Mouse (Mus musculus): ENCODE data around the gene Chd4.

The Chd4 gene

GRCm38 (mm10) chr6:125090341-125091085 is 5.3 kb upstream of the Chd4 start:
- DNase-seq (ENCODE audit: low read depth, low spot score): no peak

- no peak for DNase-seq (ENCODE audit: low read depth, low spot score)
These were observed 3.4 kb upstream of the Chd4 start for GRCm38 (mm10) chr6:125092372-125092771.

DNA sequence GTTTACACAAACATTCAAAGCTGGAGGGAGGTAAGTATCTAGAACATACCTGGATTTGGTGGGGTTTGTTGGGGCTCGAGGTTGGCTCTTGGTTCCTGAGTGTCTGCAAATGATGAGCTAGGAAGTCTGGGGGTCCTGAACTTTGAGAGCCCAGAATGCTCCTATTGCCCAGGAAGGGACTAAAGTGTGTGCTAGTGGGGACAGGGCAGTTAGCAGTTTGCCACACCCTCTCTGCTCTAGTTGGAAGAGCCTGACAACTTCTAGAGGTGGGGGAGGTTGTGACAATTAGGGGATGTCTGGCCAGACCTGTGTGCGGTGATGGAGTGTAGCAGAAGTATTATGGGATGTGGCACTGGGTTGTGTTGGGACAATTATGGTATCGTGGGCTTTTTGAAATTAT is 938 bp upstream of the Chd4 start:
- DNase-seq (ENCODE audit: low read depth, low spot score): no peak

GRCm38 (mm10) chr6:125096279-125096596 is 457 bp downstream of the Chd4 start:
- no peak for DNase-seq (ENCODE audit: low read depth, low spot score)

DNA sequence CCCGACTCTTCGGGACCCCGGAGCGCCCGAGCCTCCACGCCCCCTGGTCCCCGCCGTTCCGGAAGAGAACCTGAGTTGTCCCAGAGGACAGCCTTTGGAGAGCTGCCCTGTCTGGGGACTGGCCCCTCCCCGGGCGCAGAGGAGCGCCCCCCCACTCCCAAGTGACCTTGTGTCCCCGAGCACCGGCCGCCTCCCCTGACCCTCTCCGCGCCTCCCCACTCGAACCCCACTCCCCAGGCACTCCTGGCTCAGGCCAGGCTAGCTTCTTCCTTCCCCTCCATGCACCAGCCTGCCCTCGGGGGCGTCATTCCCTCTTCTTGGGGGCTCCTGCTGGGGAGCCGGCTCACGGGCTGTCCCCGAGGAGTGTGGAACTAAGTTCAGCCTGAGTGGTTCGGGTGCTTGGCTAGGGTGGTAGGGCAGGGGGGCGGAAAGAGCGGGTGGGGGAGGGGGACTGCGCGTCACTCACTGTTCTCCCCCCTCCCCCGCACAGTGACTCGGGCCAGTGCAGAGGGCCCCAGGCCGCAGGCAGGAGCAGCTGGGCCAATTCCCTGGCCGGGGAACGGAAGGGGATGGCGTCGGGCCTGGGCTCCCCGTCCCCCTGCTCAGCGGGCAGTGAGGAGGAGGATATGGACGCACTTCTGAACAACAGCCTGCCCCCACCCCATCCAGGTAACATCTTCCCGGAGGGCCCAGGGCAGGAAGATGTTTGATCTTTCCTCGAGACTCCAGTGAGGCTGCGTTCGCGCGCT is 990 bp downstream of the Chd4 start:
- DNase-seq (ENCODE audit: low read depth, low spot score): peak; percentile 54

DNA sequence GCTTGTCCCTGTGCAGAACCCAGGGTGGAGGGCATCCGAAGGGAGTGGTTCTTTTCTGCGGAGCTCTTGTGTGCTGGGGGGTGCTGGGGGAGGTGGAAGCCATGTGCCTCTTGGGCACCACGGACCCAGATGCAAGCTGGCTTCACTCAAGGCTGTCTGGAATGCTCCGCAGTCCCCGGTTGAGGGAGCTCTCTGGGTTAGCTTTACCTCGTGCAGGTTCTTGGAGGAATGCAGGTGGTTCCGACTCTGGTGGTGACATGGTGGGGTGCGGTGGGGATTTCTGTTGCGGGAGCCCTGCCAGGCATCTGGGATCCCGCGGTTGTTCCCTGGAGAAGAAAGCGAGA is 1.5 kb downstream of the Chd4 start:
- DNase-seq (ENCODE audit: low read depth, low spot score): no peak

DNA sequence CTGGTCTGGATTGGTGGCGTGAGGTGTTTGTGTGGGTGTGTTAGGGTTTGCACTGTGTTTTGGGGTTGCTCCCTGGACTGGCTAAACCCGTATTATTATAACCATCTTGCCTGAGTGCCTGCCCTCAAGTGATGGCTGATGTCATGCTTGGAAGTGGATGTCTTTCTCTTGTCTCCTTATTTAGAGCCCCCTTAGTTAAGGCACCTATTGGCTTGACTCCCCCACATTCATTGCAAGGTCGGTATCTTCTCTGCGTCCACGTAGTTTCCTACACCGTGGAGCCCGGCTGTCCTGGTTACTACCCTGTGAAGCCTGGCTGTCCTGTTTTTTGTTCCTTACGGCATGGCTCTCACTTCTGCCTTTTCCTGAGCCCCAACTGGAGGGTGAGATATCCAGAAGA is 2.2 kb downstream of the Chd4 start:
- no peak for DNase-seq (ENCODE audit: low read depth, low spot score)

GRCm38 (mm10) chr6:125098513-125098912 is 2.7 kb downstream of the Chd4 start:
- no peak for DNase-seq (ENCODE audit: low read depth, low spot score)

GRCm38 (mm10) chr6:125099421-125099971 is 3.7 kb downstream of the Chd4 start:
- no peak for DNase-seq (ENCODE audit: low read depth, low spot score)

DNA sequence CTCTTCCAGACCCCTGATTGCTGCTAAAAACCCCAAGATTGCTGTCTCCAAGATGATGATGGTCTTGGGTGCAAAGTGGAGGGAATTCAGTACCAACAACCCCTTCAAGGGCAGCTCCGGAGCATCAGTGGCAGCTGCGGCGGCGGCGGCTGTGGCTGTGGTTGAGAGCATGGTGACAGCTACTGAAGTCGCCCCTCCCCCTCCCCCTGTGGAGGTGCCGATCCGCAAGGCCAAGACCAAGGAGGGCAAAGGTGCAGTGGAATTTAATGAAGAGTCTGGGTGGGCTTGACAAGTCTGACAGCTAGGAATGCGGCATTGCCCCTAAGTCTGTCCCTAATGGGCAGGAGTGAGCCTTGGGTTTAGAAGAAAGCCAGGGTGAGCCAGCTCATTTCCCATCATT is 5.7 kb downstream of the Chd4 start:
- no peak for DNase-seq (ENCODE audit: low read depth, low spot score)

DNA sequence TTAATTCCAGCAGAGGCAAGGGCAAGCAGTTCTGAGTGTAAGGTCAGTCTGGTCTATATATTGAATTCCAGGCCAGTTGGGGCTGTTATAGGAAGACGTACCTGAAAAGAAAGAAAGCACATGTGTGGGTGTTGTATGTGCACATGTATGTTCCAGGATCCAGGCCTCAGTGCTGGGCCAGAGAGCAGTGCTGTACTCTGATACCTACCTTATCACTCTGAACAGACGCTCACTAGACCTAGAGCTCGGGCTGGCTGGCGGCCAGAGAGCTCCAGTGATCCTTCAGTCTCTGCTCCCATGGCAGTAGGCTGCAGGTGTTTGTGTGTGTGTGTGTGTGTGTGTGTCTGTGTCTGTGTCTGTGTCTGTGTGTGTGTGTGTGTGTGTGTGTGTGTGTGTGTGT is 8.4 kb downstream of the Chd4 start:
- no peak for DNase-seq (ENCODE audit: low read depth, low spot score)

GRCm38 (mm10) chr6:125107705-125108104 is 11.9 kb downstream of the Chd4 start:
- no peak for DNase-seq (ENCODE audit: low read depth, low spot score)

DNA sequence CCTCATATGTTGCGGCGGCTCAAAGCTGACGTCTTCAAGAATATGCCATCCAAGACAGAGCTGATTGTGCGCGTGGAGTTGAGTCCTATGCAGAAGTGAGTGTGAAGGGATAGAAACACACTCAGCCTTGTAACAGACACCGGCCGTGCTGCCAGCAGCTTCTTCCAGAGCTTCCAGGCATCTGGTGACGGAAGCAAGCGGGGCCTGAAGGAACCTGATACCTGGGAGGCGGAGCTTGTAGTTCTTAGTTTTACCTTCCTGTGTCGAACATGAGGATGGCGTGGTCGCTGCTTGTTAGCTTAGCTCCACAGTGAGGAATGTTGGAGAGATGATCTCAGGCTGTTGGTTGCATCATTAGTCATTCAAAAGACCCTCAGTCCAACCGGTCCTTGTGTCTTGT is 13.6 kb downstream of the Chd4 start:
- DNase-seq (ENCODE audit: low read depth, low spot score): no peak

GRCm38 (mm10) chr6:125110927-125111326 is 15.1 kb downstream of the Chd4 start:
- peak; percentile 60 for DNase-seq (ENCODE audit: low read depth, low spot score)

GRCm38 (mm10) chr6:125112553-125112952 is 16.8 kb downstream of the Chd4 start:
- DNase-seq (ENCODE audit: low read depth, low spot score): no peak

GRCm38 (mm10) chr6:125119387-125119786 is 23.6 kb downstream of the Chd4 start:
- DNase-seq (ENCODE audit: low read depth, low spot score): no peak

DNA sequence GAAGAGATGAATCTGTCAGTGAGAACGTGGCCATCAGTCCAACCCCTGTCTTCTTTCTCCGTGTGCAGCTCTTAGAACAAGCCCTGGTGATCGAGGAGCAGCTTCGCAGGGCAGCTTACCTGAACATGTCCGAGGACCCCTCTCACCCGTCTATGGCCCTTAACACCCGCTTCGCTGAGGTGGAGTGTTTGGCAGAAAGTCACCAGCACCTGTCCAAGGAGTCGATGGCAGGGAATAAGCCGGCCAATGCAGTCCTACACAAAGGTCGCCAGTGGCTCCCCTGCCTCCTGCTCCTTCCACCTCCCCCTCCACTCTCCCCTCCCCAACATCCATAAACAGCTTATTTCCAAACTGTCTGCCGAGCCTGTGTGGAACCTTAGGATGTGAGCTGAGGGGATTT is 32.9 kb downstream of the Chd4 start:
- no peak for DNase-seq (ENCODE audit: low read depth, low spot score)

GRCm38 (mm10) chr6:125129710-125130402 is 34.1 kb downstream of the Chd4 start:
- no peak for DNase-seq (ENCODE audit: low read depth, low spot score)

DNA sequence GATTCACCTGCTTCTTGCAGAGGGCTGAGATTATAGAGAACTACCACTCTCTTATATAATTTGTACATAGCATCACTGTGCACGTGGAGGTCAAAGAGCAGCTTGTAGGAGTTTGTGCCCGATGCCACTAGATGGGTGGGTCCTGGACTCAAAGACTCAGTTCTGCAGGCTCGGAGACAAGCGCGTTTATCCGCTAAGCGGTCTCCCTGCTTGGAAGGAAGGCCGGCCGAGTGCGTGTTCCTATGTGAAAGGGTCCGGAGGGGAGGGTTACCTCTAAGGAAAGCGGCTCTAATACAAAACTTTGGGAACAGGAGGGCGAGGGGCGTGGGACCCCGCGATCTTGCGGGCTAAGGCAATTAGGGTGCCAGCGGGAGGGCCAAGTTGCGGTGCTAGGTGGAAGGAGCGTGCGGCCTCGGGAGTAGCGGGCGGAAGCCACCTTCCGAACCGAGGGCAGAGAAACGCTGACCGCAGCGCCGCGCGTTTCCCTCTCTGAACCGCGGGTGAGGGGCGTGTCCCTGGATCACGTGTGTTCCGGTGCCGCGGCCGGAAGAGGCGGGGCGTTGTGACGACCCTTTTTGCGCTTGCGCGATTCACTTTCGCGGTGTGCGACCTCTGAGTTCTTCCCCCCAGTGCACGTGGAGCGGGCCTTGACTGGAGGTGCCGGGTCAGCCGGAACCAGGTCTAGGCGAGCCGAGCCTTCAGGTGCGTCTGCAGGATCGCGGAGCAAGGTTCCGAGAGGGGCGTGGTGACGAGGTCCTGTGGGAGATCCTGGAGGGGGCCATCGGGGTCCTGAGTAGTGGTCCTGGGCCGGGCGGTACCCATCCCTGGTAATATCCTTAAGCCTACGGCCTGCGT is 35.7 kb downstream of the Chd4 start, which contains the start of gene Nop2:
Gene Nop2 (plus strand): TSS at position 608 of the 855 bp plus-strand sequence.
- peak; percentile 95 for DNase-seq (ENCODE audit: low read depth, low spot score)

- DNase-seq (ENCODE audit: low read depth, low spot score): no peak
These were observed 36.7 kb downstream of the Chd4 start for GRCm38 (mm10) chr6:125132470-125132869.

- DNase-seq (ENCODE audit: low read depth, low spot score): peak; percentile 48
These were observed 41.4 kb downstream of the Chd4 start for GRCm38 (mm10) chr6:125137002-125137671.

Measured in mesoderm, embryonic 11.5 days (tissue).